Mouse (Mus musculus) large intestine, adult 2 months (tissue): ENCODE measurements around the gene Fam81a. TPM values are rescaled to one million over a fixed set of nuclear protein-coding genes. Genes with fewer than 3 reads are reported as not detected.

Source experiments
- DNase-seq: peaks from one replicate; pipeline ENCODE4 v3.0.0-alpha.2; 2012; ENCODE audit warnings: low read depth, low spot score
- WGBS: fragments of 180-500 bp; shearing (Covaris S2); methylation state at CpG from one replicate; pipeline ENCODE4 v1.1.7; 2018; 5-methylcytosine and 5-hydroxymethylcytosine counted together
- polyA plus RNA-seq: library from polyadenylated mRNA; depleted of rRNA; stranded (reverse); fragments of >200 nt; gene quantifications from 2 replicates; pipeline ENCODE4 v1.2.3, GENCODE M21; 2012

The Fam81a gene
- polyA plus RNA-seq, 1 experiment, result 0.07 TPM

DNA sequence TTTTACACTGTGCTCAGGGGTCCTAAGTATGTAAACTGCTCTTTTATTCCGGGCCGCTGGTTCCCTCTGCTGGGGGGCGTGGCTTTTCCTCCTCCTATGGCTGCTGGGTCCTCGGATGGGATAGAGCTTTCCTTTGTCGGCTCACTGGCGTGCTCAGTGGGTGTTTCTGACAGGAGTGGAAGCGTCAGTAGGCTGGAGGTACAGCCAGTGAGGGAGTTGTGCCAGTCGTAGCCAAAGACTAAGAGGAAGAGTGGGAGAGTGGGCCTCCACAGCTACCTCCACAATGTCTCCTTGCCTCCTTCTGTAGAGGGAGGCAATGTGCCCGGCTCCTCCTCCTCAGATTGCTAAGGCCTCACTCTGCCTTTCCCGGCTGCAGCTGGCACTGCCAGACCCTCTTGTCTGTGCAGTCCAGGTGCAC, 30.5 kb downstream of the Fam81a start:
- WGBS, result 12% methylated on average over 10 of the region's 10 CpGs
- DNase-seq, result no peak

DNA sequence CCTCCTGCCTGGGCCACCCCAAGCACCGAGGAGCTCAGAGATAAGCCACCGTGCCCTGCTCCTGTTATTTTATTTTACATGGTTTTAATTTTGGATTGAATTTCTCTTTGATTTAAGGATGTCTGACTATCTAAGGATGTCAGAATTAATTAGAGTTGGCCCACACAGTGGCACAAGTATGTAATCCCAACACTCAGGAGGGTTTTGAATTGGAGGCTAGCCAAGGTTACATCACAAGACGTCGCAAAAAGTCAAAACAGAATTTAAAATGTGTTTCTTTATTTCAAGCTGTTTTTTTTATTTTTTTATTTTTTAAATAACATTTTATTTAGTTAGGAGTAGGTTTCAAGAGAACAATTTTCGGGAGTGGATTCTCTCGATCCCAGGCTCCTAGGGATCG, 31.5 kb downstream of the Fam81a start:
- 62% methylated on average over 7 of the region's 7 CpGs for WGBS
- no peak for DNase-seq

DNA sequence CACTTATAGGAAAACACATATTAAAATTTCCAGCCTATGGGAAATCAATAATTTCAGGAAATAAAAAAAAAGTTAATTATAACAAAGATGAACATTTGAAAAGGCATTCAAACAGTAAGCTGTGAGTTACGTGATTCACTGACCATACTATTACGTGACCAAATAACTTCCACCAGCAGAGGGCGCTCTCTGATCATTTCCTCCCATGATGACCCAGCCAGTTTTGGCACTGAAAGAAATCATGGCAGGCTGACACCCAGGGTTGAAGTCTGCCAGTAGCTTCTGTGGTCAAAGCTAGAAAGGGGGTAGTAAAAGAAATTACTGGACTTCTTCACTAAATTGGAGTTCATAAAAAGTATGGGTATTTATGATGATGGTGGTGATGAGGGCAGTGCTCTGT, 33.1 kb downstream of the Fam81a start:
- WGBS, result 12% methylated on average over 3 of the region's 3 CpGs
- peak; percentile 65 for DNase-seq

DNA sequence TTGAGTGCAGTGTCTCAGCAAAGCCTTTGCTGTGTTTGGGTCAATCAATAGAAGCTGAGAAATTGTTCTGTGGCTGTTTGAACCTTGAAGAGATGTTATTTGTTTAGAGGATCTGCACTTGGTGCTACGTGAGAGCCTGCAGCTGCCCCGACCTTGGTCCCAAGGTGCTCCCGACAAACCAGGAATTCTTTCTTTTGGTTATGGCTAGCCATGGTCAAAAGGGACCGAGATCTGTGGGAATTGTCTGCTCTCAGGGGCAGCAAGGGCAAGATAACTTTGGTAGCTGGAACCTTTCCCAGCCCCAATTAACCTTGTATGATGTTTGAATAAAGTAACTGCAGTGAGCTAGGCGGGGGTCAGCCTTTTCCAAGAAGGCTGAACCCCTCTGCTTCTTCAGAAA, 34.2 kb downstream of the Fam81a start:
- no peak for DNase-seq
- 48% methylated on average over 5 of the region's 5 CpGs for WGBS

DNA sequence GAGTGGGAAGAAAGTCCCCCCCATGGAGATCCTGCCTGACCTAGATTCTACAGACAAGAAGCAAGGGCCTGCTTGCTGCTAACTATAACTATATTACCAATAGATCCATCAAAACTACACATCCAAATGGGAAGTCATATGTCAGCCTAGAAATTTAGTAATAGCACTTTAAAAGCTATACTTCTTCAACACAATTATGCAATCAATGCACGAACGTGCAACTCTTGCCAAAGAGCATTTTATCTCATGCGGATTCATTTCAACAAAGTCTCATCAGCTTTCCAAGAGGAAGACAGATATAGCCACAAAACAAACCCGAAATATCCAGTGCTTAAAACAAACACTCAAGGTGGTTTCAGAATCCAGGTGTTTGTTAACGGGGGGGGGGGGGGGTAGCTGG, 36.8 kb downstream of the Fam81a start:
- 39% methylated on average over 5 of the region's 5 CpGs for WGBS

GRCm38 (mm10) chr9:70103106-70103505, 39.3 kb downstream of the Fam81a start:
- DNase-seq, result no peak
- WGBS, result 56% methylated on average over 8 of the region's 8 CpGs

More for the DNA sequence above, 36.8 kb downstream of the Fam81a start:
- DNase-seq, result no peak

- 93% methylated on average over 2 of the region's 2 CpGs for whole genome bisulfite sequencing
Measured at GRCm38 (mm10) chr9:70097542-70097941, 44.8 kb downstream of the Fam81a start.

GRCm38 (mm10) chr9:70095016-70095415, 47.3 kb downstream of the Fam81a start:
- DNase-seq, result no peak
- 72% methylated on average over 6 of the region's 6 CpGs for WGBS

More at GRCm38 (mm10) chr9:70097542-70097941, 44.8 kb downstream of the Fam81a start:
- DNase-seq, result no peak

GRCm38 (mm10) chr9:70090541-70090940, 51.8 kb downstream of the Fam81a start:
- DNase-seq, result no peak
- 56% methylated on average over 10 of the region's 10 CpGs for WGBS

GRCm38 (mm10) chr9:70088786-70089096, 53.6 kb downstream of the Fam81a start:
- no peak for DNase-seq
- WGBS, result 41% methylated on average over 6 of the region's 6 CpGs

DNA sequence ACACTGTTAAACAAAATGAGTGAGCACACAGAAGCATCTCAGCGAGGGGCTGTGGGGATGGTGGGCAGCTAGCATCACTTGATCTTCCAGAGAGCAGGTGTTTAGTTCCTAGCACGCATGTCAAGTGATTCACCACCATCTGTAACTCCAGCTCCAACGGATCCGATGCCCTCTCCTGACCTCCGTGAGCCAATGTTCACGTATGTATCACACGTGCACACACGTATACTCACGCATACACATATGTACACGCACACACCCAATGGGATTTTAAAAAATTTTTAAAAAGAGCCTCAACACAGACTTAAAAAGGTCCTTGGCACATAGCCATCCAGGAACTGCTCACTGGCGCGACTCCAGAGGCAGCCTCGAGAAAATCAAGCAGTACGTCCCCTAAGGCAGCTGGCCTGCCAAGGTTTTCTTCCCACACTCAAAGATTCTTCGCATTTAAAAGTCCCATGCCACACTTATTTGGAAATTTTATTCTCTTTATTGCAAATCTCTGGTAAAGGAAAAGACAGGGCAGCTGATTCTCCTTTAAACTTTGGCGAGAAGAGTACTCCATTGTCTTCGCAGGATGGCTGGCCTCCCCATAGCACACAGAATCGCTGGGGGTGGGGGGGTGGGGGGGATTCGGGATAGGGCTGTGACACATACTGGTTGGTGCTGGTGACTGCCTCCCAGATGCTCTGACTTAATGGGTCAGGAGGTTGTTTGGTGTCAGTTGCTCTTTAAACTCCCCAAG, 54.1 kb downstream of the Fam81a start:
- no peak for DNase-seq
- WGBS, result 49% methylated on average over 19 of the region's 19 CpGs

DNA sequence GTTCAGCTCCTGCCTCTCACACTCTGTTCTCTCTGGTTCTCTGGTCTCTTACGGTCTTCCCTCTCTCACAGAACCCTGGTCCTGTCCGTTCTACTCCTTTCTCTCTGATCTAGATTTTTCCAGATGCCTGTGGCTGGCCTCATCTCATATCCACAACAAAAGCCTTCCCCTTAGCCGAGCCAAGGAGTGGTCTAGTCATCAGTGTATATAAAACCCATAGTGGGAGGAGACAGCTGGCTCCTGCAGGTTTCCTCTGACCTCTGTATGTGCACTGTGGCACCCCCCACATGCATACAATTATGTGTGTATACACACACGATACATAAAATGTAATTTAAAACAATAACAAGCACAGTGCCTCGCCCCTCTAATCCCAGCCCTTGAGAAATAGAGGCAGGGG, 55.0 kb downstream of the Fam81a start:
- no peak for DNase-seq
- 64% methylated on average over 5 of the region's 5 CpGs for WGBS

GRCm38 (mm10) chr9:70086091-70086490, 56.3 kb downstream of the Fam81a start:
- DNase-seq, result no peak
- WGBS, result 47% methylated on average over 6 of the region's 6 CpGs

DNA sequence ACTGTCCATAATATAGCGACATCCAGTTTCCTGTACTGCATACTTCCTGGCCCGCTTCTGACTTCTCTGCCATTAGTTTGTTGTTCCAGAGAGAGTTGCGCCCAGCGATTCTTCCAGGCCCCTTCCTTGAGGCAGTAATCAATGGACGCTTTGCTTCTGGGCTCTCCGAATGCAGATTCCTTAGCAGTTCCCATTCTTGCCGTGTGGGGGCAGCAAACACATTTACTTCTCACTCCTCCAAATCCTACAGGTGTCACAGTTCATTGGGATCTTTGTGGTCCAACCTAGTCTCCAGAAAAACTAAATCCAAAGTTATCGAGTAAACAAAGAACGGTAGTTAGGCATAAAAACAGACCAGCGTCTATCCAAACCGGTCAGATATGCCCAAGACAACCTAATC, 58.3 kb downstream of the Fam81a start:
- DNase-seq, result no peak
- 73% methylated on average over 11 of the region's 11 CpGs for WGBS

GRCm38 (mm10) chr9:70082357-70083204, 59.8 kb downstream of the Fam81a start:
- no peak for DNase-seq
- 28% methylated on average over 25 of the region's 25 CpGs for WGBS

DNA sequence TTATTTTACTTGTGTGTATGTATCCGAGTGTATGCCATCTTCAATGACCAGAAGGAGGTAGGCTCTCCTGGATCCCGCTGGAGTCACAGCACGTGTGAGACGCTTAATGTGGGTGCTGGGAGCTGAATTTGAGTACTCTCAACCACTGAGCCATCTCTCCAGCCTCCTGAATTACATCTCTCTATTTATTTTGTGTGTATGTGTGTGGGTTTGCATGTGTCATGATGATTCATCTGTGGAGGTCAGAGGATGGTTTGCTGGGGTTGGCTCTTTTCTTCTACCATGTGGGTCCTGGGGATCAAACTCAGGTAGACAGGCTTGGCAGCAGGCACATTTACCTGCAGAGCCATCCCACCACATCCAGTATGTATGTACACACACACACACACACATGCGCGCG, 60.6 kb downstream of the Fam81a start:
- 88% methylated on average over 7 of the region's 7 CpGs for WGBS
- DNase-seq, result no peak

- 39% methylated on average over 2 of the region's 2 CpGs for WGBS
- DNase-seq, result no peak
Measured at GRCm38 (mm10) chr9:70080976-70081375, 61.4 kb downstream of the Fam81a start.

DNA sequence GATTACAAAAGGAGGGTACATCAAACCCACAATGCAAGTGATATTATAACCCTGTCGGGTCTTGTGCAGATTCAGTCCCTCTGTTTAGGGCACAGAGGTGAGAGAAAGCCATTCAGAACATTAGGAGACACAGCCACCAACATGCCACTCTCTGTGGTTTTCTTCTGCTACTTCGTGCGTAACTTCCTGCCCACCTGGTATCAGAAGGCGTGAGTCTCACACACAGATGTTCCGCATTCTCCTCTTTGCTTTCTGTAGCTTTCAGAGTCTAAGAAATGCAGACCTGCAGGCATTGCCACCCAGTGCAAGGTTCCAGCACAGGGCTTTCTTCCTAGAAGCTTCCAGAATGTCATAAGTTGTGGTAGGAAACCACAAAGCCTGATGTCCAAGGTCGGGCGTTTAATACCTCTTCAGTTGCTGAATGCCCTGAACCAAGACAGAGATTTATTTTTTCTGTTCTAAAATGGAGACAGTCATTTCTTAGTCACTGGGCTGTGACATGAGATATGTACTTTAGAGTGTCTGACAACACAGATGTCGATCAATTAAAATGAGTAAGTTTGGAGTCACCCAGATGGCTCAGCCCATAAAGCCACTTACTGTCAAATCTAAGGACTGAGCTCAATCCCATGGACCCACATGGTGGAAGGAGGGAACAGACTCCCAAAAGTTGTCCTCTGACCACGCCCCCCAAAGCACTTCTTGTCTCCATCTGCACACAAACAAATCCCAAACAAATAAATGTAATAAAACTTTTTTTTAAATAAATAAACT, 62.1 kb downstream of the Fam81a start:
- no peak for DNase-seq
- 83% methylated on average over 9 of the region's 9 CpGs for WGBS

- no peak for DNase-seq
- 50% methylated on average over 3 of the region's 3 CpGs for WGBS
Measured at GRCm38 (mm10) chr9:70078034-70078433, 64.3 kb downstream of the Fam81a start.

DNA sequence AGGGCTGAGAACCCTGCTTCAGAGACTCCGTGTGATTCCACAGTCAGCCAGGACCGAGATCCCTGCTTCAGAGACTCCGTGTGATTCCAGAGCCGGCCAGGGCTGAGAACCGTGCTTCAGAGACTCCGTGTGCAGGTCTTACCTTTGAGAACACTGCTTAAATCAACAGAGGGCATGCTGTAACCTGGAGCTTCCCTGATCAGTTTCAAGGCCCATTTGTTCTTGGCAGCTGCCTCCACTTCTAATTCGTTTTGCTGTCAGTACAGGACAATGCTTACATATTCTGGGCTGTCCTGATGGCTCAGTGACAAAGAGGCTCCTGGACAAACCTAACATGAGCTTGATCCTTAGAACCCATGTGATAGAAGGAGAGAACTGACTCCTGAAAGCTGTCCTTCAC, 65.2 kb downstream of the Fam81a start:
- DNase-seq, result no peak
- 34% methylated on average over 7 of the region's 7 CpGs for WGBS
